Mouse (Mus musculus): ENCODE data around the gene Prr5. TPM values are rescaled to one million over a fixed set of nuclear protein-coding genes. Genes with fewer than 3 reads are reported as not detected.

Gene Prr5
- total and polyA plus RNA-seq, 2 experiments from 2014 or later: 34.2 to 36.6 TPM

GRCm38 (mm10) chr15:84741573-84741972 is 72.2 kb downstream of the Prr5 start:
- ATAC-seq: no peak
- Histone ChIP-seq H3K9ac (replicated peaks; ENCODE audit: low read length) (no peak overlapping the region), H3K27ac (no peak overlapping the region), H3K4me3 (ENCODE audit: low read length) (no peak overlapping the region), H3K27me3 (ENCODE audit: insufficient read depth, low read length) (no peaks in the 10 kb centered on the region), H3K36me3 (ENCODE audit: insufficient read depth, low read length) (no peaks in the 10 kb centered on the region), H3K9me3 (ENCODE audit: low read length) (no peaks in the 10 kb centered on the region), H3K4me2 (ENCODE audit: low read depth, low read length) (no peak overlapping the region), H3K4me1 (ENCODE audit: insufficient read depth, low read length) (no peaks in the 10 kb centered on the region)
- no peak for DNase-seq (ENCODE audit: low spot score)
- TF ChIP-seq CTCF (IDR thresholded peaks at IDR 0.05; ENCODE audit: low read depth): peak; percentile 38
- 86% methylated on average over 3 of the region's 3 CpGs for WGBS

GRCm38 (mm10) chr15:84743347-84743746 is 73.9 kb downstream of the Prr5 start:
- DNase-seq (ENCODE audit: low spot score): no peak
- no peak overlapping the region for H3K27ac ChIP-seq
- no peaks in the 10 kb centered on the region for H3K9me3 ChIP-seq (ENCODE audit: low read length)
- no peak overlapping the region for H3K4me2 ChIP-seq (ENCODE audit: low read depth, low read length)
- 40% methylated on average over 3 of the region's 3 CpGs for WGBS
- no peak overlapping the region for H3K4me3 ChIP-seq (ENCODE audit: low read length)
- no peaks in the 10 kb centered on the region for H3K4me1 ChIP-seq (ENCODE audit: insufficient read depth, low read length)
- TF ChIP-seq CTCF (IDR thresholded peaks at IDR 0.05; ENCODE audit: low read depth): no peak
- ATAC-seq: peak; percentile 15; the same call in 1 of the 2 replicates
- H3K36me3 ChIP-seq (ENCODE audit: insufficient read depth, low read length): no peaks in the 10 kb centered on the region
- H3K9ac ChIP-seq (replicated peaks; ENCODE audit: low read length): no peak overlapping the region
- no peaks in the 10 kb centered on the region for H3K27me3 ChIP-seq (ENCODE audit: insufficient read depth, low read length)

- Histone ChIP-seq H3K27ac (no peak overlapping the region), H3K9ac (replicated peaks; ENCODE audit: low read length) (no peak overlapping the region), H3K4me3 (ENCODE audit: low read length) (no peak overlapping the region), H3K9me3 (ENCODE audit: low read length) (no peaks in the 10 kb centered on the region), H3K4me1 (ENCODE audit: insufficient read depth, low read length) (no peaks in the 10 kb centered on the region), H3K4me2 (ENCODE audit: low read depth, low read length) (no peak overlapping the region), H3K36me3 (ENCODE audit: insufficient read depth, low read length) (no peaks in the 10 kb centered on the region), H3K27me3 (ENCODE audit: insufficient read depth, low read length) (no peaks in the 10 kb centered on the region)
- WGBS: 33% methylated on average over 2 of the region's 2 CpGs
- ATAC-seq: no peak
- no peak for TF ChIP-seq CTCF (IDR thresholded peaks at IDR 0.05; ENCODE audit: low read depth)
- DNase-seq (ENCODE audit: low spot score): no peak
Observed at GRCm38 (mm10) chr15:84744308-84744707, 74.9 kb downstream of the Prr5 start.

GRCm38 (mm10) chr15:84745831-84746230 is 76.4 kb downstream of the Prr5 start:
- WGBS: 90% methylated on average over 4 of the region's 4 CpGs
- Histone ChIP-seq H3K36me3 (ENCODE audit: insufficient read depth, low read length) (no peaks in the 10 kb centered on the region), H3K4me1 (ENCODE audit: insufficient read depth, low read length) (no peaks in the 10 kb centered on the region), H3K27ac (no peak overlapping the region), H3K27me3 (ENCODE audit: insufficient read depth, low read length) (no peaks in the 10 kb centered on the region), H3K9me3 (ENCODE audit: low read length) (no peaks in the 10 kb centered on the region), H3K4me2 (ENCODE audit: low read depth, low read length) (no peak overlapping the region), H3K4me3 (ENCODE audit: low read length) (no peak overlapping the region), H3K9ac (replicated peaks; ENCODE audit: low read length) (no peak overlapping the region)
- DNase-seq (ENCODE audit: low spot score) (no peak), ATAC-seq (no peak)
- no peak for TF ChIP-seq CTCF (IDR thresholded peaks at IDR 0.05; ENCODE audit: low read depth)

Other genes starting within 250 kb of the Prr5 start
- 46.5 and 51.1 TPM in 2 replicates for gene Shisal1, start 222.5 kb upstream of the Prr5 start, total RNA-seq (2014; rRNA removed)
- gene Shisal1, start 222.5 kb upstream of the Prr5 start, polyA plus RNA-seq (2015; fragmentation: Nextera tagmentation; extraction: Ambion mirVana): 12.6 and 14.6 TPM in 2 replicates
- gene Rtl6, start 111.8 kb upstream of the Prr5 start, total RNA-seq (2014; rRNA removed): 77.9 and 80.7 TPM in 2 replicates
- 39.1 and 39.9 TPM in 2 replicates for gene Rtl6, start 111.8 kb upstream of the Prr5 start, polyA plus RNA-seq (2015; fragmentation: Nextera tagmentation; extraction: Ambion mirVana)
- 0.26 and 1.0 TPM in 2 replicates for gene Arhgap8, start 50.4 kb downstream of the Prr5 start, total RNA-seq (2014; rRNA removed)
- 0.72 and 0.80 TPM in 2 replicates for gene Arhgap8, start 50.4 kb downstream of the Prr5 start, polyA plus RNA-seq (2015; fragmentation: Nextera tagmentation; extraction: Ambion mirVana)
- gene Phf21b, start 186.4 kb downstream of the Prr5 start, total RNA-seq (2014; rRNA removed): 22.8 and 29.7 TPM in 2 replicates
- 2.2 and 2.5 TPM in 2 replicates for gene Phf21b, start 186.4 kb downstream of the Prr5 start, polyA plus RNA-seq (2015; fragmentation: Nextera tagmentation; extraction: Ambion mirVana)

Measured in hindbrain, postnatal 0 days (tissue).